Comparison of ENCODE assay signal across 29 mouse cellular contexts in genomic region chr3:146251771-146252170, GRCm38 (mm10). TPM values are rescaled to one million over a fixed set of nuclear protein-coding genes. Genes with fewer than 3 reads are reported as not detected.
DNase-seq lines count a peak whose midpoint lies in the region; ATAC-seq lines count a peak whose summit lies in the region.
"Had no signal": no experiment of that assay in that cellular context is flagged by ENCODE, and none has a peak within 500 bp of the region (broad histone marks: within the 10 kb centered on the region; RNA-seq: fewer than 3 reads in every experiment).

No protein-coding gene starts in this region.

- H3K4me2 ChIP-seq in forebrain, embryonic 13.5 days, result no peak overlapping the region
- H3K4me2 ChIP-seq: hindbrain, embryonic 13.5 days; kidney, embryonic 15.5 days; liver, embryonic 13.5 days; midbrain, embryonic 13.5 days; neural tube, embryonic 12.5 days had no signal

- WGBS in forebrain, embryonic 13.5 days, result 89% methylated on average over 6 of the region's 6 CpGs

- peak; percentile 69 to 77 for DNase-seq in adrenal gland, adult (ENCODE audit: inconsistent age in 2 of 2, low spot score in 1 of 2)
- no peak for DNase-seq in adrenal gland, postnatal 4 days (ENCODE audit: low spot score in 2 of 2)
- DNase-seq in NIH3T3 (ENCODE audit: low read depth), result peak; percentile 68
- DNase-seq in adrenal gland, postnatal 14 days, result peak; percentile 50
- no peak for DNase-seq in urinary bladder, postnatal 10 days (ENCODE audit: low spot score)
- no peak for DNase-seq in gastrocnemius, postnatal 25 days
- DNase-seq: cerebellum, adult 11-12 months; cerebellum, postnatal 10 days; gastrocnemius, postnatal 36 days; heart, adult 2 months; heart, postnatal 36 days; kidney, postnatal 36 days; layer of hippocampus, adult 9-11 months; liver, embryonic 13.5 days; lung, adult 2 months; lung, postnatal 36 days; right cerebral cortex, postnatal 25 days; spleen, adult 18-20 months; thymus, postnatal 25 days had no signal

- H3K9ac ChIP-seq in forebrain, embryonic 13.5 days, result no peak overlapping the region
- H3K9ac ChIP-seq: hindbrain, embryonic 13.5 days; kidney, embryonic 15.5 days; liver, embryonic 13.5 days; midbrain, embryonic 13.5 days; neural tube, embryonic 12.5 days had no signal

- no peaks in the 10 kb centered on the region for H3K9me3 ChIP-seq in forebrain, embryonic 13.5 days (replicated peaks)
- H3K9me3 ChIP-seq: forebrain, embryonic 10.5 days; hindbrain, embryonic 13.5 days; kidney, embryonic 15.5 days; liver, embryonic 13.5 days; midbrain, embryonic 13.5 days; neural tube, embryonic 12.5 days had no signal

- H3K4me3 ChIP-seq in forebrain, embryonic 13.5 days, result no peak overlapping the region
- H3K4me3 ChIP-seq: forebrain, embryonic 10.5 days; heart, adult 2 months; hindbrain, embryonic 13.5 days; kidney, embryonic 15.5 days; left cerebral cortex, adult 2 months; liver, embryonic 13.5 days; megakaryocyte, embryonic 14.5 days; midbrain, embryonic 13.5 days; neural tube, embryonic 12.5 days had no signal

- H3K36me3 ChIP-seq in forebrain, embryonic 13.5 days (ENCODE audit: poor library complexity, severe bottlenecking), result no peaks in the 10 kb centered on the region
- H3K36me3 ChIP-seq: forebrain, embryonic 10.5 days; hindbrain, embryonic 13.5 days; kidney, embryonic 15.5 days; liver, embryonic 13.5 days; midbrain, embryonic 13.5 days; neural tube, embryonic 12.5 days had no signal

- no peak overlapping the region for H3K27ac ChIP-seq in forebrain, embryonic 13.5 days
- H3K27ac ChIP-seq: forebrain, embryonic 10.5 days; heart, adult 2 months; hindbrain, embryonic 13.5 days; kidney, embryonic 15.5 days; left cerebral cortex, adult 2 months; liver, embryonic 13.5 days; midbrain, embryonic 13.5 days; neural tube, embryonic 12.5 days had no signal

- no peak for ATAC-seq in forebrain, embryonic 13.5 days
- ATAC-seq: midbrain, embryonic 13.5 days had no signal

- H3K4me1 ChIP-seq in forebrain, embryonic 13.5 days, result no peaks in the 10 kb centered on the region
- H3K4me1 ChIP-seq: hindbrain, embryonic 13.5 days; kidney, embryonic 15.5 days; liver, embryonic 13.5 days; megakaryocyte, embryonic 14.5 days; midbrain, embryonic 13.5 days; neural tube, embryonic 12.5 days had no signal

- H3K27me3 ChIP-seq in forebrain, embryonic 13.5 days, result no peaks in the 10 kb centered on the region
- H3K27me3 ChIP-seq: hindbrain, embryonic 13.5 days; kidney, embryonic 15.5 days; liver, embryonic 13.5 days; midbrain, embryonic 13.5 days; neural tube, embryonic 12.5 days had no signal

RNA-seq across cellular contexts. Expression of gene Lpar3, which starts 31.0 kb away (rescaled TPM):
- total RNA-seq in adrenal gland, postnatal 4 days (2021), result 1 to 10 TPM in 1 of 2 experiments, under 1 TPM in 1; 0.51 to 1.5 TPM
- 0.30 and 0.41 TPM in 2 replicates for total RNA-seq in adrenal gland, postnatal 14 days (2021)
- polyA plus RNA-seq in forebrain, embryonic 13.5 days (2015; fragmentation: Nextera tagmentation; extraction: Ambion mirVana), result 0.06 and 0.28 TPM in 2 replicates
- total RNA-seq in gastrocnemius, postnatal 25 days (2021), result under 1 TPM in 1 of 2 experiments, not detected in 1; 0.28 TPM
- total RNA-seq: MEL; monocyte, adult 5-6 weeks had no signal

Comparison
In these comparisons a context has a peak if more than half of its experiments do, and no peak if none do; other contexts are left out.
1. DNase-seq: peak in adrenal gland, adult (2 of 2), NIH3T3 (single experiment) and adrenal gland, postnatal 14 days (single experiment); none in adrenal gland, postnatal 4 days (0 of 2), urinary bladder, postnatal 10 days (single experiment) and gastrocnemius, postnatal 25 days (single experiment).